Mouse (Mus musculus) C2C12 (cell line): Measurements from ENCODE around the gene Banf2.

Source experiments
- CTCF ChIP-seq: IDR thresholded peaks from one replicate; pipeline ENCODE4 v1.5.1; 2011; ENCODE audit not compliant: control insufficient read depth, insufficient read depth, insufficient read length
- MAX ChIP-seq: IDR thresholded peaks from one replicate; pipeline ENCODE4 v1.6.1; 2011; ENCODE audit warnings: mild to moderate bottlenecking, control low read depth
- MYOG ChIP-seq: IDR thresholded peaks from one replicate; pipeline ENCODE4 v1.6.1; 2011; ENCODE audit not compliant: control insufficient read depth, insufficient read length; ENCODE audit errors: extremely low read depth
- USF1 ChIP-seq: IDR thresholded peaks from one replicate; pipeline ENCODE4 v1.6.1; 2011; ENCODE audit warnings: low read depth, mild to moderate bottlenecking, control low read depth, moderate library complexity

GRCm38 (mm10) chr2:144094721-144095120 lies 61.9 kb downstream of the Banf2 start:
- TF ChIP-seq CTCF (no peak), MAX (no peak), USF1 (no peak), MYOG (no peak)
